Mouse (Mus musculus): ENCODE results near the gene Bola1. TPM values are rescaled to one million over a fixed set of nuclear protein-coding genes. Genes with fewer than 3 reads are reported as not detected.

Gene Bola1
- total RNA-seq, 2 experiments from 2014 or later: 30.3 to 35.8 TPM

GRCm38 (mm10) chr3:96160222-96160802 lies 59.2 kb downstream of the Bola1 start:
- DNase-seq (ENCODE audit: low spot score in 2 of 2): peak in 1 of 2 experiments; percentile 65

- no peak for DNase-seq (ENCODE audit: low spot score in 2 of 2)
Observed at GRCm38 (mm10) chr3:96159820-96160219, 59.7 kb downstream of the Bola1 start.

GRCm38 (mm10) chr3:96155501-96155900 lies 64.0 kb downstream of the Bola1 start:
- no peak for DNase-seq (ENCODE audit: low spot score in 2 of 2)

- DNase-seq (ENCODE audit: low spot score in 2 of 2): no peak
Observed at GRCm38 (mm10) chr3:96152611-96153010, 66.9 kb downstream of the Bola1 start.

- no peak for DNase-seq (ENCODE audit: low spot score in 2 of 2)
Observed at GRCm38 (mm10) chr3:96151836-96152235, 67.7 kb downstream of the Bola1 start.

- DNase-seq (ENCODE audit: low spot score in 2 of 2): peak in 1 of 2 experiments; percentile 34
Observed at GRCm38 (mm10) chr3:96147950-96148349, 71.6 kb downstream of the Bola1 start.

Small RNA genes within 50 kb of the gene (microRNA-seq; reads per million reads assigned to microRNA genes)
- gene Gm44492 (ENCODE audit: borderline number of aligned reads in 2 of 2) (0 reads per million in 2 experiments), gene Gm47311 (ENCODE audit: borderline number of aligned reads in 2 of 2) (0 reads per million in 2 experiments), gene Gm47313 (ENCODE audit: borderline number of aligned reads in 2 of 2) (0 reads per million in 2 experiments)

Other genes with a start within 250 kb of the Bola1 start
- gene Plekho1, start 223.7 kb downstream of the Bola1 start, total RNA-seq (2021): 10 to 100 TPM; 20.9 to 32.2 TPM
- gene Vps45, start 161.2 kb downstream of the Bola1 start, total RNA-seq (2021): 10 to 100 TPM; 26.4 to 31.4 TPM
- 10 to 100 TPM; 32.1 to 35.0 TPM for gene Otud7b, start 115.2 kb downstream of the Bola1 start, total RNA-seq (2021)
- 10 to 100 TPM; 19.4 to 28.7 TPM for gene Mtmr11, start 57.7 kb downstream of the Bola1 start, total RNA-seq (2021)
- gene Sf3b4, start 47.4 kb downstream of the Bola1 start, total RNA-seq (2021): 10 to 100 TPM; 56.6 to 57.0 TPM
- gene Sv2a, start 38.6 kb downstream of the Bola1 start, total RNA-seq (2021): 1 to 10 TPM; 9.3 to 9.4 TPM
- gene Hist2h2ab, start 156 bp upstream of the Bola1 start, total RNA-seq (2021): 1 to 10 TPM; 4.9 to 5.1 TPM
- 10 to 100 TPM; 37.8 to 39.8 TPM for gene Hist2h2ac, start 1.2 kb upstream of the Bola1 start, total RNA-seq (2021)
- 10 to 100 TPM; 17.3 to 19.9 TPM for gene Hist2h2be, start 1.4 kb upstream of the Bola1 start, total RNA-seq (2021)
- 10 to 100 TPM; 17.4 to 18.8 TPM for gene Hist2h3c2, start 19.4 kb upstream of the Bola1 start, total RNA-seq (2021)
- gene Hist2h2aa2, start 20.6 kb upstream of the Bola1 start, total RNA-seq (2021): 100 to 1,000 TPM; 358 to 442 TPM
- 1 to 10 TPM; 7.7 to 9.6 TPM for gene Hist2h2aa1, start 25.8 kb upstream of the Bola1 start, total RNA-seq (2021)
- not detected for gene Hist2h3c1, start 27.0 kb upstream of the Bola1 start, total RNA-seq (2021)
- 10 to 100 TPM; 21.2 to 22.1 TPM for gene Hist2h4, start 43.6 kb upstream of the Bola1 start, total RNA-seq (2021)
- 10 to 100 TPM; 37.9 to 43.2 TPM for gene Hist2h3b, start 48.9 kb upstream of the Bola1 start, total RNA-seq (2021)
- 10 to 100 TPM; 52.7 to 54.1 TPM for gene Hist2h2bb, start 50.0 kb upstream of the Bola1 start, total RNA-seq (2021)
- 1 to 10 TPM; 2.0 to 3.3 TPM for gene Fcgr1, start 74.3 kb upstream of the Bola1 start, total RNA-seq (2021)
- gene BC107364, start 232.6 kb upstream of the Bola1 start, total RNA-seq (2021): not detected